Mouse (Mus musculus) myocyte (in vitro differentiated cells): ENCODE data around the gene Abca12. TPM values are rescaled to one million over a fixed set of nuclear protein-coding genes. Genes with fewer than 3 reads are reported as not detected.

Experiments used
- H3K27me3 ChIP-seq: one replicate; pipeline ENCODE4 v1.6.1; 2011; ENCODE audit not compliant: control insufficient read depth, insufficient read depth, insufficient read length
- H3K36me3 ChIP-seq: one replicate; pipeline ENCODE4 v1.6.1; 2011; ENCODE audit not compliant: control insufficient read depth, insufficient read depth
- H3K4me2 ChIP-seq: one replicate; pipeline ENCODE4 v1.6.1; 2011; ENCODE audit warnings: low read depth, control low read depth
- H3K4me3 ChIP-seq: one replicate; pipeline ENCODE4 v1.5.1; 2011; ENCODE audit warnings: mild to moderate bottlenecking, control low read depth, moderate library complexity
- H3K79me2 ChIP-seq: one replicate; pipeline ENCODE4 v1.6.1; 2011; ENCODE audit not compliant: control insufficient read depth, insufficient read depth
- H3ac ChIP-seq: one replicate; pipeline ENCODE4 v1.6.1; 2011; ENCODE audit not compliant: control insufficient read depth, insufficient read length
- CEBPB ChIP-seq: IDR thresholded peaks from 2 replicates; pipeline ENCODE4 v1.6.1; 2011; ENCODE audit warnings: mild to moderate bottlenecking, moderate library complexity; ENCODE audit not compliant: poor library complexity, insufficient read depth, severe bottlenecking
- E2F4 ChIP-seq: IDR thresholded peaks from one replicate; pipeline ENCODE4 v1.6.1; 2011; ENCODE audit warnings: mild to moderate bottlenecking, control low read depth, moderate library complexity; ENCODE audit not compliant: insufficient read depth
- MAX ChIP-seq: IDR thresholded peaks from one replicate; pipeline ENCODE4 v1.6.1; 2011; ENCODE audit warnings: low read depth, mild to moderate bottlenecking, control low read depth
- MYOD1 ChIP-seq, 3 experiments: IDR thresholded peaks; one replicate each; pipeline ENCODE4 v1.6.1; 2011; ENCODE audit warnings: control low read depth in 2 of 3, low read depth in 2 of 3, mild to moderate bottlenecking in 2 of 3, moderate library complexity in 1 of 3; ENCODE audit not compliant: insufficient read length in 2 of 3, control insufficient read depth in 1 of 3
- MYOG ChIP-seq, 3 experiments: IDR thresholded peaks; one replicate each; pipeline ENCODE4 v1.6.1; 2011; ENCODE audit warnings: control low read depth in 2 of 3, low read depth in 2 of 3, mild to moderate bottlenecking in 2 of 3; ENCODE audit not compliant: insufficient read length in 2 of 3, control insufficient read depth in 1 of 3, insufficient read depth in 1 of 3
- POLR2A ChIP-seq: IDR thresholded peaks from one replicate; pipeline ENCODE4 v1.6.1; 2011; ENCODE audit warnings: low read depth, mild to moderate bottlenecking, control low read depth, moderate library complexity; ENCODE audit not compliant: insufficient read length
- POLR2AphosphoS2 ChIP-seq: IDR thresholded peaks from one replicate; pipeline ENCODE4 v1.6.1; 2011; ENCODE audit warnings: low read depth, control low read depth; ENCODE audit not compliant: insufficient read length
- REST ChIP-seq: IDR thresholded peaks from one replicate; pipeline ENCODE4 v1.6.1; 2011; ENCODE audit warnings: mild to moderate bottlenecking, control low read depth, moderate library complexity; ENCODE audit not compliant: insufficient read depth, insufficient read length
- SRF ChIP-seq: IDR thresholded peaks from one replicate; pipeline ENCODE4 v1.6.1; 2011; ENCODE audit warnings: low read depth; ENCODE audit not compliant: control insufficient read depth, insufficient read length
- TCF12 ChIP-seq: IDR thresholded peaks from one replicate; pipeline ENCODE4 v1.6.1; 2011; ENCODE audit warnings: mild to moderate bottlenecking, control low read depth; ENCODE audit not compliant: poor library complexity, insufficient read depth, severe bottlenecking
- TCF3 ChIP-seq: IDR thresholded peaks from one replicate; pipeline ENCODE4 v1.6.1; 2011; ENCODE audit warnings: low read depth, control low read depth; ENCODE audit not compliant: insufficient read length
- USF1 ChIP-seq: IDR thresholded peaks from one replicate; pipeline ENCODE4 v1.6.1; 2011; ENCODE audit warnings: low read depth, mild to moderate bottlenecking, control low read depth, moderate library complexity
- polyA plus RNA-seq: library from polyadenylated mRNA; unstranded; fragments of >200 nt; fragmentation: generic; extraction: Trizol; gene quantifications from one replicate; pipeline ENCODE4 v1.2.1, GENCODE M21; 2012; ENCODE audit warnings: missing spikeins

Abca12 gene
- polyA plus RNA-seq, 1 experiment: 0.08 TPM

DNA sequence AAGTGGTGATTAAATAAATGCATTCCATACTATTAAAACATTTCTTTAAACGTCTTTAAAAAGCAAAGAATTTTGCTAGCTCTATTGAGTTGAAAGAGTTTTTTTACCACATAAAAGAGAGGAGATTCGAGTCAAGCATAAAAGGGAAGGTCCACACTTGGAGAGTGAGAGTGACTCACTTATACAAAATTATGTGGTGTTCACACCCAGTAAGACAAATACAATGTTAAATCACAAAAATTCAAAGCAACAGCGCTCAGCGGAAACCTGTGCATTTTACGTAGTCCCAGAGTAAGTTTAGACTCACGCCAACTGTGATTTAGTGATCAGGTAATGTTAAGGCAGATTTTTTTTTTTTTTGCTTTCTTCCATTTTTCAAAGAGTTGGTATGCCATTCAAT is 104.1 kb downstream of the Abca12 start:
- no peaks in the 10 kb centered on the region for H3K36me3 ChIP-seq
- no peak overlapping the region for H3K4me3 ChIP-seq
- TF ChIP-seq POLR2AphosphoS2: no peak
- TF ChIP-seq TCF3: no peak
- no peak overlapping the region for H3K4me2 ChIP-seq
- H3K79me2 ChIP-seq: no peaks in the 10 kb centered on the region
- H3K27me3 ChIP-seq: no peaks in the 10 kb centered on the region
- no peak overlapping the region for H3ac ChIP-seq

- no peaks in the 10 kb centered on the region for H3K79me2 ChIP-seq
- TF ChIP-seq CEBPB (no peak), MYOD1 (IDR thresholded peaks at IDR 0.05; ENCODE audit: control insufficient read depth in 1 of 3, insufficient read length in 2 of 3, low read depth in 2 of 3) (no peak)
- H3K4me3 ChIP-seq: no peak overlapping the region
- H3K36me3 ChIP-seq: no peaks in the 10 kb centered on the region
- no peak overlapping the region for H3ac ChIP-seq
- H3K27me3 ChIP-seq: no peaks in the 10 kb centered on the region
- no peak overlapping the region for H3K4me2 ChIP-seq
These were observed 107.3 kb downstream of the Abca12 start for GRCm38 (mm10) chr1:71307362-71307761.

DNA sequence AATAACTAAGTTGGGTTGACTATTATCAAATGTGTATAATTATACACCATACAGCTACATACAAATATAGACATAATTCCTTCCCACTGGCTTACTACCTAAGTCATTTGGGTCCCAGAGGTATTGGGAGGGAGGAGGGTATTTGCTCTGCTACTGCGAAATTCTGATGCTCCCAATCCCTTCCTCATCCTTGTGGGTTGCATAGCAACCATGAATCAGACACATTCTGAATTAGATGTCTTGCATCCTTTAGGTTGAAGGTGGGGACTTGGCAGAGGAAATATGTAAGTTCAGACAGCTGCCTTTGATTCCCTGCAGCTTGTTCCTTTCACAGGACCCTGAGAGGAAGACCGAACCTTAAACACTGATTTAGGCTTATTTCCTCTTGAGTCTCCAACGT is 108.5 kb downstream of the Abca12 start:
- Histone ChIP-seq H3K79me2 (no peaks in the 10 kb centered on the region), H3K4me3 (no peak overlapping the region), H3K36me3 (no peaks in the 10 kb centered on the region), H3ac (no peak overlapping the region), H3K27me3 (no peaks in the 10 kb centered on the region), H3K4me2 (no peak overlapping the region)
- TF ChIP-seq MYOD1 (IDR thresholded peaks at IDR 0.05; ENCODE audit: control insufficient read depth in 1 of 3, insufficient read length in 2 of 3, low read depth in 2 of 3): no peak

- Histone ChIP-seq H3K27me3 (no peaks in the 10 kb centered on the region), H3K36me3 (no peaks in the 10 kb centered on the region), H3K79me2 (no peaks in the 10 kb centered on the region), H3K4me2 (no peak overlapping the region), H3K4me3 (no peak overlapping the region), H3ac (no peak overlapping the region)
- TF ChIP-seq MYOD1 (IDR thresholded peaks at IDR 0.05; ENCODE audit: control insufficient read depth in 1 of 3, insufficient read length in 2 of 3, low read depth in 2 of 3) (no peak), CEBPB (no peak), REST (no peak), MYOG (IDR thresholded peaks at IDR 0.05; ENCODE audit: control insufficient read depth in 1 of 3, insufficient read depth in 1 of 3, insufficient read length in 2 of 3, low read depth in 2 of 3) (no peak), MAX (no peak), E2F4 (no peak), POLR2AphosphoS2 (no peak), POLR2A (no peak), USF1 (no peak), SRF (no peak), TCF12 (no peak), TCF3 (no peak)
These were observed 110.1 kb downstream of the Abca12 start for GRCm38 (mm10) chr1:71304588-71304987.

GRCm38 (mm10) chr1:71297021-71297420 is 117.7 kb downstream of the Abca12 start:
- H3K36me3 ChIP-seq: no peaks in the 10 kb centered on the region
- no peak overlapping the region for H3ac ChIP-seq
- H3K4me2 ChIP-seq: no peak overlapping the region
- H3K4me3 ChIP-seq: no peak overlapping the region
- no peaks in the 10 kb centered on the region for H3K79me2 ChIP-seq
- H3K27me3 ChIP-seq: no peaks in the 10 kb centered on the region
- TF ChIP-seq REST (no peak), MYOG (IDR thresholded peaks at IDR 0.05; ENCODE audit: control insufficient read depth in 1 of 3, insufficient read depth in 1 of 3, insufficient read length in 2 of 3, low read depth in 2 of 3) (no peak), SRF (no peak), MYOD1 (IDR thresholded peaks at IDR 0.05; ENCODE audit: control insufficient read depth in 1 of 3, insufficient read length in 2 of 3, low read depth in 2 of 3) (no peak), USF1 (no peak), POLR2AphosphoS2 (no peak), E2F4 (no peak), TCF12 (no peak), CEBPB (no peak), MAX (no peak), POLR2A (no peak), TCF3 (no peak)

DNA sequence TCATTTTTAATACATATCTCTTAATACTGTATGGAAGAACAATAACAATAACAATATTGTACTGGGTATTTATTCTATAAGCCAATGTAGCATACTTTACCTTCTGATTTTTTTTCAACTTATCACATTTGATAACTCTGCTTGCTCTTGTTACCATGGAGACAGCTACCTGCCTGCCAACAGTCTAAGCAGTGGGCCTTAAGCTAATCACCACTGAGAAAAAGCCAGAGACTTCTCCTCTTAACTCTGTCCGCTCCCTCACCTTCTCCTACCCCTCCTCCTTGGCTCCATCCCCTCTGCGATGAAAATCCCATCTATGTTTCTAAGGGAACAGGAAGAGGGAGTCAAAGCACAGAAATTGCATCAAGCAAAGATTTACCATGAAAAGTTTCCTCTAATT is 118.1 kb downstream of the Abca12 start:
- no peak for TF ChIP-seq TCF3
- no peak for TF ChIP-seq TCF12
- no peak for TF ChIP-seq SRF
- TF ChIP-seq REST: no peak
- no peak for TF ChIP-seq MYOG (IDR thresholded peaks at IDR 0.05; ENCODE audit: control insufficient read depth in 1 of 3, insufficient read depth in 1 of 3, insufficient read length in 2 of 3, low read depth in 2 of 3)
- TF ChIP-seq MYOD1 (IDR thresholded peaks at IDR 0.05; ENCODE audit: control insufficient read depth in 1 of 3, insufficient read length in 2 of 3, low read depth in 2 of 3): no peak
- no peak for TF ChIP-seq POLR2AphosphoS2
- no peak for TF ChIP-seq E2F4
- no peak for TF ChIP-seq POLR2A
- no peaks in the 10 kb centered on the region for H3K36me3 ChIP-seq
- no peak overlapping the region for H3K4me2 ChIP-seq
- no peaks in the 10 kb centered on the region for H3K79me2 ChIP-seq
- no peak overlapping the region for H3K4me3 ChIP-seq
- H3K27me3 ChIP-seq: no peaks in the 10 kb centered on the region
- H3ac ChIP-seq: no peak overlapping the region
